Comparison of ENCODE assay signal across 8 mouse cellular contexts in genomic region chr10:18469279-18470135, GRCm38 (mm10).
DNase-seq lines count a peak whose midpoint lies in the region; ATAC-seq and TF ChIP-seq lines count a peak whose summit lies in the region.

No protein-coding gene starts in this region.

- peak; percentile 92 for ATAC-seq in forebrain, embryonic 12.5 days (ENCODE audit: low FRiP score)
- ATAC-seq in lung, embryonic 14.5 days (ENCODE audit: insufficient read depth), result peak; percentile 75; the same call in 1 of the 2 replicates
- ATAC-seq in cerebellum, adult (ENCODE audit: insufficient number of reproducible peaks, low FRiP score, low TSS enrichment), result no peak

- under 1% methylated on average over 17 of the region's 17 CpGs for WGBS in forebrain, embryonic 12.5 days
- WGBS in lung, embryonic 14.5 days, result 5% methylated on average over 17 of the region's 17 CpGs

- H3K9ac ChIP-seq in ES-Bruce4 (ENCODE audit: low read depth, poor library complexity, severe bottlenecking), result no peak overlapping the region
- H3K9ac ChIP-seq in forebrain, embryonic 12.5 days, result peak overlapping the region; percentile 29; the same call in 1 of the 2 replicates
- no peak overlapping the region for H3K9ac ChIP-seq in lung, embryonic 14.5 days

- peaks cover 2% of the 10 kb centered on the region; the same call in 1 of the 2 replicates for H3K9me3 ChIP-seq in ES-Bruce4 (replicated peaks; ENCODE audit: control insufficient read depth, insufficient read depth, low read length, poor library complexity, severe bottlenecking)
- no peaks in the 10 kb centered on the region for H3K9me3 ChIP-seq in forebrain, embryonic 12.5 days
- no peaks in the 10 kb centered on the region for H3K9me3 ChIP-seq in lung, embryonic 14.5 days (ENCODE audit: low read depth, low read length)

- H3K36me3 ChIP-seq in ES-Bruce4 (ENCODE audit: control insufficient read depth, insufficient read depth, low read length, poor library complexity, severe bottlenecking), result no peaks in the 10 kb centered on the region
- peaks cover 9% of the 10 kb centered on the region; the same call in 1 of the 2 replicates for H3K36me3 ChIP-seq in forebrain, embryonic 12.5 days (replicated peaks)
- H3K36me3 ChIP-seq in lung, embryonic 14.5 days (ENCODE audit: insufficient read depth), result no peaks in the 10 kb centered on the region
- no peaks in the 10 kb centered on the region for H3K36me3 ChIP-seq in splenic B cell, adult 2 months (ENCODE audit: control insufficient read depth, insufficient read depth, low read length, poor library complexity, severe bottlenecking)

- TF ChIP-seq POLR2A in ES-Bruce4 (IDR thresholded peaks at IDR 0.05; ENCODE audit: insufficient read depth, low read length), result no peak

- peak; percentile 33 for DNase-seq in adrenal gland, postnatal 10 days
- DNase-seq in adrenal gland, adult 18-20 months (ENCODE audit: low spot score in 2 of 2), result no peak
- peak; percentile 59 for DNase-seq in kidney, adult 18-20 months
- peak; percentile 63 for DNase-seq in lung, embryonic 14.5 days
- peak; percentile 62 for DNase-seq in splenic B cell, adult 2 months (ENCODE audit: low read depth, low spot score)

- peak overlapping the region; percentile 66; the same call in 1 of the 2 replicates for H3K27ac ChIP-seq in ES-Bruce4 (ENCODE audit: insufficient read depth, low read length)
- H3K27ac ChIP-seq in forebrain, embryonic 12.5 days, result peak overlapping the region; percentile 75
- no peak overlapping the region for H3K27ac ChIP-seq in lung, embryonic 14.5 days (ENCODE audit: low read depth)

- H3K4me2 ChIP-seq in forebrain, embryonic 12.5 days, result peak overlapping the region; percentile 51
- H3K4me2 ChIP-seq in lung, embryonic 14.5 days, result peak overlapping the region; percentile 48

- H3K27me3 ChIP-seq in ES-Bruce4 (ENCODE audit: control insufficient read depth, insufficient read depth, low read length, poor library complexity, severe bottlenecking), result no peaks in the 10 kb centered on the region
- H3K27me3 ChIP-seq in forebrain, embryonic 12.5 days, result peaks cover 44% of the 10 kb centered on the region
- H3K27me3 ChIP-seq in lung, embryonic 14.5 days (ENCODE audit: insufficient read depth, low read length), result no peaks in the 10 kb centered on the region
- H3K27me3 ChIP-seq in splenic B cell, adult 2 months (ENCODE audit: control insufficient read depth, insufficient read depth, low read length, poor library complexity, severe bottlenecking), result no peaks in the 10 kb centered on the region

- no peak for TF ChIP-seq CTCF in ES-Bruce4 (IDR thresholded peaks at IDR 0.05; ENCODE audit: low read depth, low read length)
- no peak for TF ChIP-seq CTCF in lung, embryonic 14.5 days (IDR thresholded peaks at IDR 0.05; ENCODE audit: low read depth)

- peak; percentile 58; the same call in 1 of the 2 replicates for TF ChIP-seq EP300 in ES-Bruce4 (IDR thresholded peaks at IDR 0.05; ENCODE audit: insufficient read depth, low read depth, low read length)

- H3K4me3 ChIP-seq in ES-Bruce4 (ENCODE audit: low read depth, low read length), result 0 out of 2 replicates have a peak overlapping the region, but pooled peaks have one; percentile 10
- peak overlapping the region; percentile 25 for H3K4me3 ChIP-seq in forebrain, embryonic 12.5 days (replicated peaks)
- peak overlapping the region; percentile 16; the same call in 1 of the 2 replicates for H3K4me3 ChIP-seq in lung, embryonic 14.5 days (ENCODE audit: low read depth, low read length)

- no peaks in the 10 kb centered on the region for H3K4me1 ChIP-seq in ES-Bruce4 (ENCODE audit: control insufficient read depth, insufficient read depth, low read length)
- peaks cover 41% of the 10 kb centered on the region for H3K4me1 ChIP-seq in forebrain, embryonic 12.5 days
- H3K4me1 ChIP-seq in lung, embryonic 14.5 days (ENCODE audit: insufficient read depth), result peaks cover 3% of the 10 kb centered on the region; the same call in 1 of the 2 replicates

Comparison
In these comparisons a context has a peak if more than half of its experiments do, and no peak if none do; other contexts are left out.
1. DNase-seq: peak in adrenal gland, postnatal 10 days (single experiment), kidney, adult 18-20 months (single experiment), lung, embryonic 14.5 days (single experiment) and splenic B cell, adult 2 months (single experiment); none in adrenal gland, adult 18-20 months (0 of 2).
2. Peak in every context shown above with its lines, with median percentiles within 50 percentile points of each other: H3K4me3 ChIP-seq.